33 mouse cellular contexts compared by ENCODE assay signal in genomic region chr2:36034898-36035297, GRCm38 (mm10). TPM values are rescaled to one million over a fixed set of nuclear protein-coding genes. Genes with fewer than 3 reads are reported as not detected.
DNase-seq lines count a peak whose midpoint lies in the region; ATAC-seq and TF ChIP-seq lines count a peak whose summit lies in the region.
"Had no signal": no experiment of that assay in that cellular context is flagged by ENCODE, and none has a peak within 500 bp of the region (broad histone marks: within the 10 kb centered on the region; RNA-seq: fewer than 3 reads in every experiment).

No protein-coding gene starts in this region.

- H3K4me1 ChIP-seq in heart, adult 2 months (ENCODE audit: control insufficient read depth, insufficient read depth, low read length): peaks cover 36% of the 10 kb centered on the region
- peaks cover 9% of the 10 kb centered on the region; the same call in 1 of the 2 replicates for H3K4me1 ChIP-seq in heart, embryonic 11.5 days (ENCODE audit: control insufficient read depth, insufficient read depth, low read length)
- H3K4me1 ChIP-seq in stomach, embryonic 15.5 days: 0 out of 2 replicates have a peak, but pooled peaks cover 5% of the 10 kb centered on the region
- no peaks in the 10 kb centered on the region for H3K4me1 ChIP-seq in stomach, postnatal 0 days (replicated peaks; ENCODE audit: control insufficient read depth, insufficient read depth)
- H3K4me1 ChIP-seq: forebrain, embryonic 10.5 days; forebrain, embryonic 15.5 days; hindbrain, embryonic 13.5 days; limb, embryonic 13.5 days; midbrain, embryonic 10.5 days; midbrain, embryonic 15.5 days; neural tube, embryonic 15.5 days had no signal

- H3K27me3 ChIP-seq in heart, adult 2 months (ENCODE audit: control insufficient read depth, insufficient read depth, low read length): no peaks in the 10 kb centered on the region
- H3K27me3 ChIP-seq in heart, embryonic 11.5 days (ENCODE audit: control insufficient read depth, insufficient read depth, low read length): no peaks in the 10 kb centered on the region
- H3K27me3 ChIP-seq in stomach, embryonic 15.5 days (replicated peaks): no peaks in the 10 kb centered on the region
- H3K27me3 ChIP-seq in stomach, postnatal 0 days (ENCODE audit: control insufficient read depth, insufficient read depth, low read length): no peaks in the 10 kb centered on the region
- H3K27me3 ChIP-seq: forebrain, embryonic 15.5 days; heart, embryonic 13.5 days; hindbrain, embryonic 13.5 days; limb, embryonic 13.5 days; midbrain, embryonic 15.5 days; neural tube, embryonic 15.5 days had no signal

- TF ChIP-seq EP300 in heart, adult 2 months (IDR thresholded peaks at IDR 0.05; ENCODE audit: insufficient read depth, low read depth, low read length): no peak
- no peak for TF ChIP-seq EP300 in stomach, postnatal 0 days (optimal IDR thresholded peaks at IDR 0.05)

- H3K36me3 ChIP-seq in heart, adult 2 months (ENCODE audit: control insufficient read depth, insufficient read depth, low read length): peaks cover 29% of the 10 kb centered on the region
- H3K36me3 ChIP-seq in heart, embryonic 11.5 days (ENCODE audit: control insufficient read depth, insufficient read depth, low read length): peaks cover 16% of the 10 kb centered on the region
- H3K36me3 ChIP-seq in stomach, embryonic 15.5 days: peaks cover 23% of the 10 kb centered on the region
- H3K36me3 ChIP-seq in stomach, postnatal 0 days (ENCODE audit: control insufficient read depth, insufficient read depth, low read length): peaks cover 8% of the 10 kb centered on the region; the same call in 1 of the 2 replicates
- peaks cover 33% of the 10 kb centered on the region; the same call in 1 of the 2 replicates for H3K36me3 ChIP-seq in macrophage (ENCODE audit: inconsistent target)

- no peak for TF ChIP-seq CTCF in heart, adult 2 months (IDR thresholded peaks at IDR 0.05)
- TF ChIP-seq CTCF in stomach, postnatal 0 days (IDR thresholded peaks at IDR 0.05; ENCODE audit: low read depth): no peak

- peak overlapping the region; percentile 73 for H3K27ac ChIP-seq in heart, adult 2 months
- no peak overlapping the region for H3K27ac ChIP-seq in heart, embryonic 11.5 days (ENCODE audit: low read depth, low read length)
- peak overlapping the region; percentile 32; the same call in 1 of the 2 replicates for H3K27ac ChIP-seq in stomach, embryonic 15.5 days
- H3K27ac ChIP-seq in stomach, postnatal 0 days (replicated peaks): no peak overlapping the region
- peak overlapping the region; percentile 42 for H3K27ac ChIP-seq in macrophage
- H3K27ac ChIP-seq: forebrain, embryonic 10.5 days; forebrain, embryonic 15.5 days; hindbrain, embryonic 13.5 days; limb, embryonic 13.5 days; midbrain, embryonic 10.5 days; midbrain, embryonic 15.5 days; neural tube, embryonic 15.5 days had no signal

- H3K79me2 ChIP-seq in heart, adult 2 months (replicated peaks; ENCODE audit: control insufficient read depth, insufficient read depth, low read length): no peaks in the 10 kb centered on the region
- H3K79me2 ChIP-seq in macrophage (ENCODE audit: inconsistent target): peaks cover 2% of the 10 kb centered on the region; the same call in 1 of the 2 replicates

- no peak for ATAC-seq in heart, embryonic 11.5 days (replicated peaks; ENCODE audit: insufficient number of reproducible peaks, low FRiP score, low TSS enrichment)
- ATAC-seq in stomach, embryonic 15.5 days (ENCODE audit: insufficient read depth, low FRiP score, low read depth): no peak
- no peak for ATAC-seq in stomach, postnatal 0 days (ENCODE audit: low FRiP score, low TSS enrichment)
- ATAC-seq in erythroid progenitor cell, adult 5-6 weeks (replicated peaks; ENCODE audit: low FRiP score, poor library complexity, severe bottlenecking): no peak
- ATAC-seq: CD4-positive, CD25-positive, alpha-beta regulatory T cell, adult 4 months; forebrain, embryonic 15.5 days; midbrain, embryonic 15.5 days had no signal

- no peak for DNase-seq in heart, adult 2 months
- no peak for DNase-seq in stomach, postnatal 0 days (ENCODE audit: low spot score)
- DNase-seq in gastrocnemius, postnatal 14 days: no peak
- DNase-seq: cerebellum, adult 18-20 months; cerebellum, postnatal 14 days; gastrocnemius, postnatal 10 days; kidney, adult 8-10 months; kidney, postnatal 25 days; lung, postnatal 4 days; retina, postnatal 1 day; right cerebral cortex, postnatal 14 days; thymus, postnatal 25 days had no signal

- intact Hi-C loops in heart, adult 2 months (cut with DNase I): loop anchor here (5.0 kb wide), 1 partner anchor 92 kb away; no protein-coding TSS in a partner anchor
- intact Hi-C loops in gastrocnemius, postnatal 14 days (cut with DNase I; ENCODE audit: low total_unique reads): no loop called here

- H3K4me3 ChIP-seq in heart, adult 2 months: no peak overlapping the region
- no peak overlapping the region for H3K4me3 ChIP-seq in heart, embryonic 11.5 days (ENCODE audit: low read depth, low read length)
- H3K4me3 ChIP-seq in stomach, embryonic 15.5 days (replicated peaks): no peak overlapping the region
- no peak overlapping the region for H3K4me3 ChIP-seq in stomach, postnatal 0 days (ENCODE audit: low read depth, low read length)
- no peak overlapping the region for H3K4me3 ChIP-seq in macrophage (ENCODE audit: inconsistent target)
- H3K4me3 ChIP-seq: forebrain, embryonic 10.5 days; forebrain, embryonic 15.5 days; heart, embryonic 13.5 days; hindbrain, embryonic 13.5 days; limb, embryonic 13.5 days; midbrain, embryonic 10.5 days; midbrain, embryonic 15.5 days; neural tube, embryonic 15.5 days had no signal

- no peak overlapping the region for H3K4me2 ChIP-seq in heart, embryonic 11.5 days
- no peak overlapping the region for H3K4me2 ChIP-seq in stomach, embryonic 15.5 days
- H3K4me2 ChIP-seq in stomach, postnatal 0 days (replicated peaks; ENCODE audit: low read depth): no peak overlapping the region
- H3K4me2 ChIP-seq: forebrain, embryonic 15.5 days; heart, embryonic 13.5 days; hindbrain, embryonic 13.5 days; limb, embryonic 13.5 days; liver, embryonic 11.5 days; midbrain, embryonic 15.5 days; neural tube, embryonic 15.5 days had no signal

- no peak for TF ChIP-seq POLR2A in heart, adult 2 months (IDR thresholded peaks at IDR 0.05; ENCODE audit: insufficient read depth, low read depth, low read length)

- WGBS in heart, adult 2 months: 66% methylated on average over 7 of the region's 7 CpGs
- 90% methylated on average over 7 of the region's 7 CpGs for WGBS in heart, embryonic 11.5 days (ENCODE audit: insufficient replicate concordance)
- 81% methylated on average over 7 of the region's 7 CpGs for WGBS in stomach, embryonic 15.5 days
- 80% methylated on average over 7 of the region's 7 CpGs for WGBS in stomach, postnatal 0 days
- 31% methylated on average over 7 of the region's 7 CpGs for WGBS in macrophage (ENCODE audit: missing documents)

- no peak overlapping the region for H3K9ac ChIP-seq in heart, adult 2 months (ENCODE audit: low read depth, low read length)
- H3K9ac ChIP-seq in heart, embryonic 11.5 days (ENCODE audit: low read depth, low read length): no peak overlapping the region
- H3K9ac ChIP-seq in stomach, embryonic 15.5 days: no peak overlapping the region
- no peak overlapping the region for H3K9ac ChIP-seq in stomach, postnatal 0 days (ENCODE audit: low read length)
- H3K9ac ChIP-seq: forebrain, embryonic 15.5 days; heart, embryonic 13.5 days; hindbrain, embryonic 13.5 days; limb, embryonic 13.5 days; midbrain, embryonic 15.5 days; neural tube, embryonic 15.5 days had no signal

- 0 out of 2 replicates have a peak, but pooled peaks cover 5% of the 10 kb centered on the region for H3K9me3 ChIP-seq in heart, embryonic 11.5 days (replicated peaks; ENCODE audit: control insufficient read depth, low read length)
- no peaks in the 10 kb centered on the region for H3K9me3 ChIP-seq in stomach, embryonic 15.5 days
- no peaks in the 10 kb centered on the region for H3K9me3 ChIP-seq in stomach, postnatal 0 days (ENCODE audit: control insufficient read depth, low read length)
- H3K9me3 ChIP-seq: forebrain, embryonic 10.5 days; forebrain, embryonic 15.5 days; hindbrain, embryonic 13.5 days; limb, embryonic 13.5 days; midbrain, embryonic 10.5 days; midbrain, embryonic 15.5 days; neural tube, embryonic 15.5 days had no signal

RNA-seq across cellular contexts. Expression of gene Ndufa8, which starts 14.3 kb away (rescaled TPM):
- 100 to 1,000 TPM; 605 to 690 TPM for total RNA-seq in heart, adult 2 months (2021)
- polyA plus RNA-seq in heart, adult 2 months (2012; rRNA removed): 406 and 431 TPM in 2 replicates
- polyA plus RNA-seq in heart, embryonic 11.5 days (2014; fragmentation: Nextera tagmentation; extraction: Ambion mirVana): 367 and 380 TPM in 2 replicates
- polyA plus RNA-seq in stomach, embryonic 15.5 days (2015; fragmentation: Nextera tagmentation; extraction: Ambion mirVana): 247 and 252 TPM in 2 replicates
- 237 and 242 TPM in 2 replicates for polyA plus RNA-seq in stomach, postnatal 0 days (2015; fragmentation: Nextera tagmentation; extraction: Ambion mirVana)
- 10 to 100 TPM in 2 of 26 experiments, 1 to 10 TPM in 21, not detected in 3; 1.1 to 15.7 (median 4.5) TPM for total RNA-seq in macrophage (2018; cell fraction: chromatin; rRNA removed)
- total RNA-seq in macrophage (2018; cell fraction: cytosol; rRNA removed): 100 to 1,000 TPM in 6 of 26 experiments, 10 to 100 TPM in 20; 69.9 to 115 (median 90.7) TPM
- total RNA-seq in macrophage (2018; cell fraction: nucleus; rRNA removed): 10 to 100 TPM in 20 of 26 experiments, 1 to 10 TPM in 6; 6.3 to 36.3 (median 16.9) TPM
- polyA plus RNA-seq in macrophage (2018): 83.2 to 127 TPM (median 84.4 TPM) in 3 replicates
- total RNA-seq in gastrocnemius, postnatal 14 days (2021): 100 to 1,000 TPM; 328 to 375 TPM
- total RNA-seq in erythroid progenitor cell, adult 5-6 weeks (2015; ENCODE audit: low replicate concordance): 10.1 and 21.6 TPM in 2 replicates
- total RNA-seq in erythroid progenitor cell, adult 5-6 weeks (2017; ENCODE audit: low replicate concordance): 16.4 and 26.1 TPM in 2 replicates

RNA-seq across cellular contexts. Expression of gene Morn5, which starts 14.4 kb away (rescaled TPM):
- total RNA-seq in heart, adult 2 months (2021): not detected
- 0.61 and 0.73 TPM in 2 replicates for polyA plus RNA-seq in heart, adult 2 months (2012; rRNA removed)
- 0.23 TPM in 1 of 2 replicates, not detected in the other for polyA plus RNA-seq in heart, embryonic 11.5 days (2014; fragmentation: Nextera tagmentation; extraction: Ambion mirVana)
- 0.26 TPM in 1 of 2 replicates, not detected in the other for polyA plus RNA-seq in stomach, embryonic 15.5 days (2015; fragmentation: Nextera tagmentation; extraction: Ambion mirVana)
- not detected in 2 replicates for polyA plus RNA-seq in stomach, postnatal 0 days (2015; fragmentation: Nextera tagmentation; extraction: Ambion mirVana)
- total RNA-seq in macrophage (2018; cell fraction: chromatin; rRNA removed): not detected
- under 1 TPM in 3 of 26 experiments, not detected in 23; 0.24 to 0.29 (median 0.28) TPM for total RNA-seq in macrophage (2018; cell fraction: cytosol; rRNA removed)
- not detected for total RNA-seq in macrophage (2018; cell fraction: nucleus; rRNA removed)
- not detected in 3 replicates for polyA plus RNA-seq in macrophage (2018)
- not detected for total RNA-seq in gastrocnemius, postnatal 14 days (2021)
- not detected in 2 replicates for total RNA-seq in erythroid progenitor cell, adult 5-6 weeks (2015; ENCODE audit: low replicate concordance)
- total RNA-seq in erythroid progenitor cell, adult 5-6 weeks (2017; ENCODE audit: low replicate concordance): not detected in 2 replicates
- total RNA-seq: adrenal gland, postnatal 14 days; gastrocnemius, postnatal 10 days; heart, adult 18-20 months; heart, postnatal 25 days had no signal
- polyA plus RNA-seq: CD4-positive, CD25-positive, alpha-beta regulatory T cell, adult 4 months; embryonic facial prominence, embryonic 11.5 days; heart, embryonic 13.5 days; liver, embryonic 11.5 days; liver, embryonic 16.5 days; small intestine, adult 2 months; stomach, embryonic 14.5 days had no signal

RNA-seq across cellular contexts. Expression of gene Ttll11, which starts 55.2 kb away (rescaled TPM):
- 1 to 10 TPM; 1.5 to 2.2 TPM for total RNA-seq in heart, adult 2 months (2021)
- 1.2 and 2.8 TPM in 2 replicates for polyA plus RNA-seq in heart, adult 2 months (2012; rRNA removed)
- 0.34 and 0.79 TPM in 2 replicates for polyA plus RNA-seq in heart, embryonic 11.5 days (2014; fragmentation: Nextera tagmentation; extraction: Ambion mirVana)
- polyA plus RNA-seq in stomach, embryonic 15.5 days (2015; fragmentation: Nextera tagmentation; extraction: Ambion mirVana): 0.55 and 0.65 TPM in 2 replicates
- polyA plus RNA-seq in stomach, postnatal 0 days (2015; fragmentation: Nextera tagmentation; extraction: Ambion mirVana): 0.55 and 0.91 TPM in 2 replicates
- total RNA-seq in macrophage (2018; cell fraction: chromatin; rRNA removed): 1 to 10 TPM in 8 of 26 experiments, under 1 TPM in 10, not detected in 8; 0.21 to 1.9 (median 0.94) TPM
- under 1 TPM in 20 of 26 experiments, not detected in 6; 0.04 to 0.48 (median 0.14) TPM for total RNA-seq in macrophage (2018; cell fraction: cytosol; rRNA removed)
- 1 to 10 TPM in 4 of 26 experiments, under 1 TPM in 13, not detected in 9; 0.18 to 1.7 (median 0.60) TPM for total RNA-seq in macrophage (2018; cell fraction: nucleus; rRNA removed)
- polyA plus RNA-seq in macrophage (2018): 0.12 to 0.32 TPM (median 0.19 TPM) in 3 replicates
- 1 to 10 TPM; 2.5 to 2.9 TPM for total RNA-seq in gastrocnemius, postnatal 14 days (2021)
- not detected in 2 replicates for total RNA-seq in erythroid progenitor cell, adult 5-6 weeks (2015; ENCODE audit: low replicate concordance)
- total RNA-seq in erythroid progenitor cell, adult 5-6 weeks (2017; ENCODE audit: low replicate concordance): not detected in 2 replicates
- polyA plus RNA-seq: CD4-positive, CD25-positive, alpha-beta regulatory T cell, adult 4 months had no signal

Comparison
In these comparisons a context has a peak if more than half of its experiments do, and no peak if none do; other contexts are left out.
1. H3K27ac ChIP-seq: peak in heart, adult 2 months (single experiment), stomach, embryonic 15.5 days (single experiment) and macrophage (single experiment); none in heart, embryonic 11.5 days (single experiment) and stomach, postnatal 0 days (single experiment).